Mouse (Mus musculus) hindbrain, embryonic 14.5 days (tissue): ENCODE measurements around the gene Smoc1. TPM values are rescaled to one million over a fixed set of nuclear protein-coding genes. Genes with fewer than 3 reads are reported as not detected.
A peak's percentile ranks its signal among the peaks of the same experiment; 100 is the strongest.

Experiments used
- ATAC-seq: fragments of 200-750 bp; cut with Nextera tagmentation; 2 replicates; pipeline ENCODE4 v1.8.0; 2017; ENCODE audit warnings: moderate number of reproducible peaks, mild to moderate bottlenecking, moderate TSS enrichment, moderate library complexity; ENCODE audit not compliant: low FRiP score
- DNase-seq: peaks from one replicate; pipeline ENCODE4 v3.0.0-alpha.2; 2015; ENCODE audit warnings: low spot score
- H3K27ac ChIP-seq: fragments of 300-500 bp; sonication (generic); 2 replicates; pipeline ENCODE4 v1.5.1; 2014; ENCODE audit warnings: mild to moderate bottlenecking, moderate library complexity
- H3K27me3 ChIP-seq: fragments of 300-500 bp; sonication (generic); 2 replicates; pipeline ENCODE4 v1.6.1; 2014; ENCODE audit warnings: mild to moderate bottlenecking, low read length, mixed read lengths; ENCODE audit not compliant: control insufficient read depth, insufficient read depth
- H3K36me3 ChIP-seq: fragments of 300-500 bp; sonication (generic); replicated peaks from 2 replicates; pipeline ENCODE4 v1.6.1; 2014; ENCODE audit not compliant: control insufficient read depth, insufficient read depth
- H3K4me1 ChIP-seq: fragments of 300-500 bp; sonication (generic); replicated peaks from 2 replicates; pipeline ENCODE4 v1.6.1; 2014; ENCODE audit warnings: antibody characterized with exemption, low read length, mixed read lengths; ENCODE audit not compliant: control insufficient read depth, insufficient read depth
- H3K4me2 ChIP-seq: fragments of 300-500 bp; sonication (generic); replicated peaks from 2 replicates; pipeline ENCODE4 v1.6.1; 2014; ENCODE audit warnings: mild to moderate bottlenecking, moderate library complexity
- H3K4me3 ChIP-seq: fragments of 300-500 bp; sonication (generic); replicated peaks from 2 replicates; pipeline ENCODE4 v1.5.1; 2014; ENCODE audit warnings: mild to moderate bottlenecking, low read length
- H3K9ac ChIP-seq: fragments of 300-500 bp; sonication (generic); 2 replicates; pipeline ENCODE4 v1.6.1; 2014
- H3K9me3 ChIP-seq: fragments of 300-500 bp; sonication (generic); 2 replicates; pipeline ENCODE4 v1.6.1; 2016; ENCODE audit warnings: low read length; ENCODE audit not compliant: control insufficient read depth
- WGBS: fragments of 180-500 bp; shearing (Covaris S2); extraction: QIAGEN DNeasy Blood & Tissue Kit; methylation state at CpG from one replicate; pipeline ENCODE4 v1.1.7; 2014; 5-methylcytosine and 5-hydroxymethylcytosine counted together
- polyA plus RNA-seq: library from polyadenylated mRNA; unstranded; fragments of >200 nt; fragmentation: Nextera tagmentation; extraction: Ambion mirVana; gene quantifications from 2 replicates; pipeline ENCODE4 v1.2.1, GENCODE M21; 2014

Gene Smoc1
- polyA plus RNA-seq, 1 experiment from 2014 or later: 23.8 TPM

DNA sequence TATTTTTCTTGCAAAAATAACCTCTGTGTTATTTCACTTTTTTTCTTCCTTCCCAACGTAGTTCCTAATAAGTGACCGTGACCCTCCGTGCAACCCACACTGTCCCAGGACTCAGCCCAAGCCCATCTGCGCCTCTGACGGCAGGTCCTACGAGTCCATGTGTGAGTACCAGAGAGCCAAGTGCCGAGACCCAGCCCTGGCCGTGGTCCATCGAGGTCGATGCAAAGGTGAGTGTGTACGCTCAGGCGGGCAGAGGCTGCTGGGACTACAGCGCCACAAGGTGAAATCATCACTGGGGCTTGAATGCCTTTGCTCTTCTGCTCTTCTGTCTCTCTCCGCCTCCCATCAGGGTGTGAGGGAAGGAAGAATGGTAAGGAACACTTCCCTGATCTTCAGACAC is 77.9 kb downstream of the Smoc1 start:
- Histone ChIP-seq H3K9ac (no peak overlapping the region), H3K27ac (no peak overlapping the region), H3K4me2 (no peak overlapping the region), H3K9me3 (no peaks in the 10 kb centered on the region), H3K27me3 (no peaks in the 10 kb centered on the region), H3K4me3 (no peak overlapping the region), H3K4me1 (peaks cover 14% of the 10 kb centered on the region), H3K36me3 (no peaks in the 10 kb centered on the region)
- WGBS: 91% methylated on average over 14 of the region's 14 CpGs
- no peak for DNase-seq
- no peak for ATAC-seq

- peak; percentile 69 for DNase-seq
These were observed 79.4 kb downstream of the Smoc1 start for GRCm38 (mm10) chr12:81105721-81106633.

DNA sequence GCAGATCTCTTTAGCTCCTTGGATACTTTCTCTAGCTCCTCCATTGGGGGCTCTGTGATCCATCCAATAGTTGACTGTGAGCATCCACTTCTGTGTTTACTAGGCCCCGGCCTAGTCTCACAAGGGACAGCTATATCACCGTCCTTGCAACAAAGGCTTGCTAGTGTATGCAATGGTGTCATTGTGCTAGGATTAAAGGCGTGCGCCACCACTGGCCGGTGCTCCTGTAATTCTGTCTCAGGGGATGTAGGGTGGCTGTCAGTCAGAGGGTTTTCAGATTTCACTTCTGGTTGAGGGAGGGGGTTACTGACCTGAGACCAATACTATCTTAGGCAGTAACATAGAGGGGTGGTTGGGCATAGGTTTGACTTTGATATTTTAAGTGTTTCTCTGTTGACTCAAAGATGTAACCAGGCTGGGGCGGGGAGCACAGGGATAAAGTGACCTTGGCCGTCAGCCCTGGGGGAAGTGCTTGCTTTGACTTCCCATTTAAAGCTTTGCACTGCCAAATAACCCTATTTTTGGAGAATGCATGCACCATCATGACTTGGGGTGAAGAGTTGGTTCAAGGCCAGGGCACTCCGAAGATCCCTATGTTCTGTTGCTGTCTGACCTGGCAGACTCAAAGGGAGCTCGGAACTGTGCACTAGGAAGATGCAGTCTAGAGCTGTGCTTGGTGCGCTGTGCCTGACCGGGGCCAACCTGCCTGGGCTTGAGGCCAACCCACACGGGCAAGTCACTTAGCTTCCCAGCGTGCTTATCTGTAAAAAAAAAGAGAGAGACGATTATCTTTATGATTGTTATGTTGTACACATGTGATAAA is 80.9 kb downstream of the Smoc1 start:
- WGBS: 73% methylated on average over 14 of the region's 14 CpGs
- no peak overlapping the region for H3K9ac ChIP-seq
- ATAC-seq (no peak), DNase-seq (no peak)
- H3K9me3 ChIP-seq: no peaks in the 10 kb centered on the region
- H3K27me3 ChIP-seq: no peaks in the 10 kb centered on the region
- peaks cover 16% of the 10 kb centered on the region for H3K4me1 ChIP-seq
- H3K4me2 ChIP-seq: no peak overlapping the region
- no peak overlapping the region for H3K27ac ChIP-seq
- H3K4me3 ChIP-seq: no peak overlapping the region
- H3K36me3 ChIP-seq: no peaks in the 10 kb centered on the region

More at GRCm38 (mm10) chr12:81105721-81106633, 79.4 kb downstream of the Smoc1 start:
- Histone ChIP-seq H3K4me3 (no peak overlapping the region), H3K27ac (peak overlapping the region; percentile 47), H3K36me3 (no peaks in the 10 kb centered on the region), H3K9ac (no peak overlapping the region), H3K4me1 (peaks cover 16% of the 10 kb centered on the region), H3K27me3 (no peaks in the 10 kb centered on the region), H3K9me3 (no peaks in the 10 kb centered on the region), H3K4me2 (no peak overlapping the region)
- WGBS: 79% methylated on average over 12 of the region's 12 CpGs
- peak; percentile 79; the same call in 1 of the 2 replicates for ATAC-seq

GRCm38 (mm10) chr12:81108600-81109011 is 82.0 kb downstream of the Smoc1 start:
- ATAC-seq: no peak
- no peak overlapping the region for H3K27ac ChIP-seq
- peaks cover 16% of the 10 kb centered on the region for H3K4me1 ChIP-seq
- no peak for DNase-seq
- no peaks in the 10 kb centered on the region for H3K27me3 ChIP-seq
- 23% methylated on average over 7 of the region's 7 CpGs for WGBS
- no peaks in the 10 kb centered on the region for H3K9me3 ChIP-seq
- H3K9ac ChIP-seq: no peak overlapping the region
- H3K4me2 ChIP-seq: no peak overlapping the region
- no peak overlapping the region for H3K4me3 ChIP-seq
- no peaks in the 10 kb centered on the region for H3K36me3 ChIP-seq

DNA sequence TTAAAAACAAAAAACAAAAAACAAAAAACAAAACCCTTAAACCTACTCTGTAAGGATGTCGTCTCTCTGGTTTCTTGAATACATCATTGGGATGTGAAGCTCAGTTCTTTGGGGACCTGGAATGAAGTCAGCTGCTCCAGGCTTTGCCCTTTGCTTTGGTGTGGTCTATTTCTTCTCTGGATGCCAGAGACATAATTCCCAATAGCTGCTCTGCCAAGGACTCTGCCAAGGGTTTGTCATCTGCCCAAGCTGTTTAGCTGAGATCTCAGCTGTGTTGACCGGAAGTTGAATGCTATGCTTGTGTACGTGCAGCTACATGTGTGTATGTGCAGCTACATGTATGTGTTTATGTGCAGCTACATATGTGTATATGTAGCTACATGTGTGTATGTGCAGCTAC is 83.4 kb downstream of the Smoc1 start:
- Histone ChIP-seq H3K9me3 (no peaks in the 10 kb centered on the region), H3K4me3 (no peak overlapping the region), H3K4me1 (peaks cover 16% of the 10 kb centered on the region), H3K4me2 (no peak overlapping the region), H3K27ac (no peak overlapping the region), H3K9ac (no peak overlapping the region), H3K36me3 (no peaks in the 10 kb centered on the region), H3K27me3 (no peaks in the 10 kb centered on the region)
- 80% methylated on average over 3 of the region's 3 CpGs for WGBS
- no peak for ATAC-seq
- DNase-seq: no peak

DNA sequence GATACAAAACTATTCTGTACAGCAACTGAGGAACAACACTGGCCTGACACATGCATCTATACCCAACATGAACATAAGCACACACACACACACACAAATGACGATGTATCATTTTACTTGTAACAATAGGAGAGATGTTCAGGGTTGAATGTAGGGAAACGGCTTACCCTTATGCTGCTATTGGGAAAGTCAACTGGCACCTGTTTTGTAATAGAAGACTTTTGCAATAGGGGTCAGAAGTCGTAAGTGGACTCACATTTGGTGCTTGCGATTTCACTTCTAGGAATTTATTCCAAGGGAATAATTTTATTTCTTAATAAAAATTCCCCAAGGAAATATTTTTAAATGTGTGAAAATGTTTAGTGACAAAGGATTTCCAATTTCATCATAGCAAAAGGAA is 85.7 kb downstream of the Smoc1 start:
- no peak overlapping the region for H3K4me3 ChIP-seq
- no peaks in the 10 kb centered on the region for H3K9me3 ChIP-seq
- no peak overlapping the region for H3K4me2 ChIP-seq
- H3K4me1 ChIP-seq: peaks cover 12% of the 10 kb centered on the region
- H3K9ac ChIP-seq: no peak overlapping the region
- 93% methylated on average over 4 of the region's 4 CpGs for WGBS
- ATAC-seq (no peak), DNase-seq (no peak)
- no peak overlapping the region for H3K27ac ChIP-seq
- H3K36me3 ChIP-seq: no peaks in the 10 kb centered on the region
- H3K27me3 ChIP-seq: no peaks in the 10 kb centered on the region

DNA sequence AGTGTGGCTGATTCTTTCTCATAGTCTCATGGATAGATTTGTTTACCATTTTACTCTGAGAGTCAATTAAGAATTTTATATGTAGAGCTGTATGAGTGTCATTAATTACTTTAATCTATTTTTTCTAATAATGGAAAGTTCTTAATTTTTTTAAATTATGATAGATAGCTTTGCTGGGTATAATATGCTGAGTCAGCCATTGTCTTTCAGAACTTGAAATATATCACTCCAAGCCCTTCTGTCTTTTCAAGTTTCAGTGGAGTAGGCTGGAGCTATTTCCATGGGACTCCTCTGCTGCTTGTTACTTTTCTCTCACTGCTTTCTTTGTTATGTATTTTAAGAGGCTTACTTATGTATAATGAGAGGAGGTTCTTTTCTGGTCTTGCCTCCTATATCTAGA is 93.7 kb downstream of the Smoc1 start:
- Histone ChIP-seq H3K27ac (no peak overlapping the region), H3K36me3 (no peaks in the 10 kb centered on the region), H3K27me3 (no peaks in the 10 kb centered on the region), H3K4me1 (no peaks in the 10 kb centered on the region), H3K9ac (no peak overlapping the region), H3K9me3 (peaks cover 6% of the 10 kb centered on the region; the same call in 1 of the 2 replicates), H3K4me2 (no peak overlapping the region), H3K4me3 (no peak overlapping the region)
- DNase-seq (no peak), ATAC-seq (no peak)

DNA sequence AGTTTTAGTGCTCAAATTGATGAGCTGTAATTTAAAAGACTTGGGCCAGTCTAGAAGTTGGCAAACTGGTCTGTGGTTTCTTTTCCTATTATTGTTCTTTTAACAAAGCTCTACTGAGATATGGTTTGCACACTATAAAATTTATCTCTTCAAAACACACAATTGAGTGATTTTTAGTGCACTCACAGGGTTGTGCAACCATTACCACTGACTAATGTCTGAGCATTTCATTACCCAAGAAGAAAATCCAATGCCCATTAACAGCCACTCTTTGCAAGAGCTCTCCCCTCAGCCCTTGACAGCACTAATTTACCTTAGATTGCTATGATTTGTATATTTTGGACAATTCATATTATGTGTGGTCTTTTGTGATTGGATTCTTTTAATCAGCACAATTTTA is 97.2 kb downstream of the Smoc1 start:
- H3K9me3 ChIP-seq: peaks cover 6% of the 10 kb centered on the region; the same call in 1 of the 2 replicates
- ATAC-seq: no peak

GRCm38 (mm10) chr12:81126842-81127241 is 100.2 kb downstream of the Smoc1 start:
- WGBS: 88% methylated on average over 3 of the region's 3 CpGs

More for the DNA sequence above, 97.2 kb downstream of the Smoc1 start:
- Histone ChIP-seq H3K4me1 (no peaks in the 10 kb centered on the region), H3K4me2 (no peak overlapping the region), H3K27me3 (no peaks in the 10 kb centered on the region), H3K9ac (no peak overlapping the region), H3K4me3 (no peak overlapping the region), H3K27ac (no peak overlapping the region), H3K36me3 (no peaks in the 10 kb centered on the region)
- no peak for DNase-seq

More at GRCm38 (mm10) chr12:81126842-81127241, 100.2 kb downstream of the Smoc1 start:
- no peak overlapping the region for H3K4me3 ChIP-seq
- no peaks in the 10 kb centered on the region for H3K27me3 ChIP-seq
- H3K9ac ChIP-seq: no peak overlapping the region
- H3K27ac ChIP-seq: no peak overlapping the region
- no peak overlapping the region for H3K4me2 ChIP-seq
- DNase-seq (no peak), ATAC-seq (no peak)
- H3K9me3 ChIP-seq: no peaks in the 10 kb centered on the region
- H3K4me1 ChIP-seq: no peaks in the 10 kb centered on the region
- no peaks in the 10 kb centered on the region for H3K36me3 ChIP-seq
